Mouse (Mus musculus) sigmoid colon, adult 10 weeks (tissue): ENCODE data around the gene Olfr1040. TPM values are rescaled to one million over a fixed set of nuclear protein-coding genes. Genes with fewer than 3 reads are reported as not detected.

Experiments used
- polyA plus RNA-seq: library from polyadenylated mRNA; stranded (reverse); fragments of 350-450 nt; fragmentation: Illumina TruSeq; extraction: RNeasy Lipid Tissue Mini Kit (QIAGEN cat#74804); gene quantifications from one replicate; pipeline ENCODE4 v1.2.3, GENCODE M21; 2014; ENCODE audit warnings: low read depth, low replicate concordance

Gene Olfr1040
- not detected for polyA plus RNA-seq

GRCm38 (mm10) chr2:86146632-86147031 is at the start of gene Olfr1040:
Gene Olfr1040, minus strand, starts transcription at chr2:86146732.

GRCm38 (mm10) chr2:86185583-86185982 is 39.1 kb upstream of the Olfr1040 start, which contains the start of gene Olfr52:
Gene Olfr52, minus strand, starts transcription at chr2:86185683.

GRCm38 (mm10) chr2:86177720-86178119 is 31.2 kb upstream of the Olfr1040 start, which contains the start of gene Olfr1044:
Gene Olfr1044, minus strand, starts transcription at chr2:86177820.

GRCm38 (mm10) chr2:86167422-86167821 is 20.9 kb upstream of the Olfr1040 start, which contains the start of gene Olfr1043:
Gene Olfr1043, minus strand, starts transcription at chr2:86167522.

GRCm38 (mm10) chr2:86161738-86162137 is 15.2 kb upstream of the Olfr1040 start, which contains the start of gene Olfr1042:
Gene Olfr1042, minus strand, starts transcription at chr2:86161838.

GRCm38 (mm10) chr2:86135828-86136227 is 10.7 kb downstream of the Olfr1040 start, which contains the start of gene Olfr1039:
Gene Olfr1039, minus strand, starts transcription at chr2:86135928.

Other genes with a start within 250 kb of the Olfr1040 start
- not detected for gene Olfr1024, start 241.7 kb downstream of the Olfr1040 start, polyA plus RNA-seq
- gene Olfr1025-ps1, start 231.5 kb downstream of the Olfr1040 start, polyA plus RNA-seq, result not detected
- not detected for gene Olfr1026, start 225.2 kb downstream of the Olfr1040 start, polyA plus RNA-seq
- gene Olfr1028, start 196.3 kb downstream of the Olfr1040 start, polyA plus RNA-seq, result not detected
- 0.09 TPM for gene Olfr1029, start 172.8 kb downstream of the Olfr1040 start, polyA plus RNA-seq
- not detected for gene Olfr1030, start 167.5 kb downstream of the Olfr1040 start, polyA plus RNA-seq
- not detected for gene Olfr1031, start 156.4 kb downstream of the Olfr1040 start, polyA plus RNA-seq
- not detected for gene Olfr1032, start 141.2 kb downstream of the Olfr1040 start, polyA plus RNA-seq
- gene Olfr1033, start 126.1 kb downstream of the Olfr1040 start, polyA plus RNA-seq, result 4.1 TPM
- 0.57 TPM for gene Olfr1034, start 100.9 kb downstream of the Olfr1040 start, polyA plus RNA-seq
- not detected for gene Olfr1036, start 72.7 kb downstream of the Olfr1040 start, polyA plus RNA-seq
- not detected for gene Olfr1037, start 59.3 kb downstream of the Olfr1040 start, polyA plus RNA-seq
- gene Olfr1039, start 10.8 kb downstream of the Olfr1040 start, polyA plus RNA-seq, result not detected
- not detected for gene Olfr1042, start 15.1 kb upstream of the Olfr1040 start, polyA plus RNA-seq
- gene Olfr1043, start 20.8 kb upstream of the Olfr1040 start, polyA plus RNA-seq, result not detected
- not detected for gene Olfr1044, start 31.1 kb upstream of the Olfr1040 start, polyA plus RNA-seq
- gene Olfr52, start 39.0 kb upstream of the Olfr1040 start, polyA plus RNA-seq, result not detected
- not detected for gene Olfr1045, start 56.3 kb upstream of the Olfr1040 start, polyA plus RNA-seq
- not detected for gene Olfr1046, start 72.6 kb upstream of the Olfr1040 start, polyA plus RNA-seq
- not detected for gene Olfr1047, start 84.7 kb upstream of the Olfr1040 start, polyA plus RNA-seq
- not detected for gene Olfr1048, start 93.6 kb upstream of the Olfr1040 start, polyA plus RNA-seq
- gene Olfr1049, start 111.6 kb upstream of the Olfr1040 start, polyA plus RNA-seq, result not detected
- not detected for gene Olfr1051, start 132.4 kb upstream of the Olfr1040 start, polyA plus RNA-seq
- gene Olfr1052, start 145.7 kb upstream of the Olfr1040 start, polyA plus RNA-seq, result not detected
- not detected for gene Olfr1053, start 168.6 kb upstream of the Olfr1040 start, polyA plus RNA-seq
- gene Olfr1054, start 188.7 kb upstream of the Olfr1040 start, polyA plus RNA-seq, result not detected
- not detected for gene Olfr1055, start 203.6 kb upstream of the Olfr1040 start, polyA plus RNA-seq
- gene Olfr1056, start 215.7 kb upstream of the Olfr1040 start, polyA plus RNA-seq, result not detected
- not detected for gene Olfr1057, start 231.7 kb upstream of the Olfr1040 start, polyA plus RNA-seq
- gene Olfr1058, start 241.8 kb upstream of the Olfr1040 start, polyA plus RNA-seq, result not detected